Mouse (Mus musculus) megakaryocyte progenitor cell, adult 5-6 weeks (primary cell): ENCODE data around the gene Pramef6. TPM values are rescaled to one million over a fixed set of nuclear protein-coding genes. Genes with fewer than 3 reads are reported as not detected.
"Not testable (repeated sequence)": the region's sequence is repeated elsewhere in the genome, so short reads cannot be mapped to it uniquely, and the experiment has no call there.

ENCODE experiments used
- ATAC-seq: replicated peaks from 2 replicates; pipeline ENCODE4 v1.8.0; 2016; ENCODE audit warnings: mild to moderate bottlenecking, moderate TSS enrichment, inconsistent platforms; ENCODE audit not compliant: poor library complexity
- total RNA-seq, 2 experiments: library from RNA; stranded (forward) in 1 of 2; stranded (reverse) in 1 of 2; fragments of 157-497, 149-512 nt in 1 of 2; fragments of 200-1000 nt in 1 of 2; gene quantifications; 2 replicates each; pipeline versions ENCODE4 v1.2.3 to v1.2.4; 2015 to 2017

The Pramef6 gene
- total RNA-seq (2015) = not detected in 2 replicates
- not detected in 2 replicates for total RNA-seq (2017)

DNA sequence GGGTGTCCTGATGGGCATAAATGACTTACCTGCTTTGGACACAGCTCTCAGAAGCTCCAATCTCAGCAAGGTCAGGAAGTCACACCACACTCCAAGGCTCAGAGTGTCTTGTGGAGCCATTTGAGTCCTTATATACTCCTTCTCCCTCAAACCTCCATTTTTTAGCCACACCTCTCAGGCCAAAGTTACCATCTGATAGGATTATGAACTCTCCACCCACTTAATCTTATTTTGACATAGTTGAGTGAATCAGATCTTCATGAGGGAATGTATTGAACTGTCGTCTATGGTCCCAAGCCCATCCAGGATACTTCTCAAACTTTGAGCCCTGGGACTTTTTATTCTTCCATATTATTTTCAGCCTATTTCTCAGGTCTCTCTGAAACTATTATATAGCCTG is at the start of gene Pramef6:
Gene Pramef6 (minus strand): TSS at position 101 of the 400 bp plus-strand sequence.
- not testable (repeated sequence) for ATAC-seq

DNA sequence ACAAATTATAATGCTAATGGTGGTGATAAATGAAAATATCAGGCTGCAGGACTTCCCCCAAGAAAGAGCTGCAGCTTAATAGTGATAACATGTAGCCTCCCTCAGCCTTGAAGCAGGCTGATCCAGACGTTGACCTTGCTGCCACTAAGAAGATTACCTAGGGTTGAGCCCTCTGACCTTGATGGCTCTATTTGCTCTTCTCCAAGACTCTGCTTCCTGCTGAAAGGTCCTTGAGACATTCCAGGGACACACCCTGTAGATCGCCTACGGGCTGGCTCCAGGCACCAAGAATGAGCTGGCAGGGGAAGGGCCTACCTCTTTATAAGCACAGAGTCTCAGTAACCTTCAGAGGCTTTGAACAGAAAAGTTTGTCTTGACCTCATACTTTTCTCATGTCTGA is 5.8 kb downstream of the Pramef6 start:
- not testable (repeated sequence) for ATAC-seq

DNA sequence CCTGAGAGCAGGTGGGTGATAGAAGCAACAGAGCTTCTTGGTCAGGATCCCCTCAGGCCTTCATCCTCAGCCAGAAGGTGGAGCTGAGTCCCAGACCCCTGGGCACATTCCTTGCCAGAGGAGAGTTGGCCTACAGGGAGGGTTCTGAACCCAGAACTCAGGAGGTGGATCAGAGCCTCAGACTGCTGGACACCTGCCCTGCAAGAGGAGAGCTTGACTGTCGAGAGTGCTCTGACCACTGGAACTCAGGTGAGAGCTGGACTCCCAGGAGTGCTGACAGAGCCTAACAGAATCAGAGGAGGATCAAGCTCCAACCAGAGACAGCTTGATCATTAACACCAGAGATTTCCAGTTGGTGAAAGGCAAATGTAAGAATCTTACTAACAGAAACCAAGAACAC is 17.8 kb downstream of the Pramef6 start:
- not testable (repeated sequence) for ATAC-seq

DNA sequence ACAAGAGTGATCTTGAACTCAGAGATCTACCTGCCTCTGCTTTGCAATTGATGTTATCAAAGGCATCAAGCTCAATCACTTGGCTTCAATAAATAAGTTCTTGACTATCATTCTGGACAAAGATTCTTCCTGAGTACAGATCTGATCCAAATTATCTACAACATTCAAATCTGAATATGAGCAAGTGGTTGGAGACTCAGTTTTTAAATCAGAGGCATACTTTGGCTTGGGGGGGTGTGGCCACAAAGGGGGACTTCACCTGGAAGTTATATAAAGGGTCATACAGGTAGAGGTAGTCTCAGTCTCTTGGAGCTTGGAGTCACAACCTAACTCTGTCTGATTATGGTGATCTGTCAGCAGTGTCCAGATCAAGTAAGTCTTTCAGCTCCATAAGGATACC is 54.0 kb downstream of the Pramef6 start, which contains the start of gene Gm13103:
Gene Gm13103 (plus strand): TSS at position 301 of the 400 bp plus-strand sequence.
- ATAC-seq = not testable (repeated sequence)

Other genes with a start within 250 kb of the Pramef6 start
- gene Gm13088, start 243.1 kb downstream of the Pramef6 start, total RNA-seq (2015) = not detected in 2 replicates
- gene Gm13088, start 243.1 kb downstream of the Pramef6 start, total RNA-seq (2017) = not detected in 2 replicates
- gene Gm13089, start 197.7 kb downstream of the Pramef6 start, total RNA-seq (2015) = not detected in 2 replicates
- not detected in 2 replicates for gene Gm13089, start 197.7 kb downstream of the Pramef6 start, total RNA-seq (2017)
- gene Gm13078, start 180.9 kb downstream of the Pramef6 start, total RNA-seq (2015) = not detected in 2 replicates
- not detected in 2 replicates for gene Gm13078, start 180.9 kb downstream of the Pramef6 start, total RNA-seq (2017)
- gene Gm13023, start 111.0 kb downstream of the Pramef6 start, total RNA-seq (2015) = not detected in 2 replicates
- not detected in 2 replicates for gene Gm13023, start 111.0 kb downstream of the Pramef6 start, total RNA-seq (2017)
- gene Gm13084, start 84.3 kb downstream of the Pramef6 start, total RNA-seq (2015) = not detected in 2 replicates
- gene Gm13084, start 84.3 kb downstream of the Pramef6 start, total RNA-seq (2017) = not detected in 2 replicates
- gene Gm13103, start 53.9 kb downstream of the Pramef6 start, total RNA-seq (2015) = not detected in 2 replicates
- gene Gm13103, start 53.9 kb downstream of the Pramef6 start, total RNA-seq (2017) = not detected in 2 replicates
- not detected in 2 replicates for gene Pramef25, start 50.6 kb upstream of the Pramef6 start, total RNA-seq (2015)
- gene Pramef25, start 50.6 kb upstream of the Pramef6 start, total RNA-seq (2017) = not detected in 2 replicates
- not detected in 2 replicates for gene Gm13101, start 66.6 kb upstream of the Pramef6 start, total RNA-seq (2015)
- not detected in 2 replicates for gene Gm13101, start 66.6 kb upstream of the Pramef6 start, total RNA-seq (2017)
- gene Pramef17, start 94.0 kb upstream of the Pramef6 start, total RNA-seq (2015) = not detected in 2 replicates
- gene Pramef17, start 94.0 kb upstream of the Pramef6 start, total RNA-seq (2017) = not detected in 2 replicates
- gene Pramel4, start 158.7 kb upstream of the Pramef6 start, total RNA-seq (2015) = not detected in 2 replicates
- gene Pramel4, start 158.7 kb upstream of the Pramef6 start, total RNA-seq (2017) = not detected in 2 replicates
- gene Gm13102, start 206.1 kb upstream of the Pramef6 start, total RNA-seq (2015) = not detected in 2 replicates
- not detected in 2 replicates for gene Gm13102, start 206.1 kb upstream of the Pramef6 start, total RNA-seq (2017)